Mouse (Mus musculus) midbrain, embryonic 10.5 days (tissue): ENCODE results near the gene Fastk. TPM values are rescaled to one million over a fixed set of nuclear protein-coding genes. Genes with fewer than 3 reads are reported as not detected.
"Not testable (repeated sequence)": the region's sequence is repeated elsewhere in the genome, so short reads cannot be mapped to it uniquely, and the experiment has no call there.

Experiments
- DNase-seq: peaks from one replicate; pipeline ENCODE4 v3.0.0-alpha.2; 2017; ENCODE audit warnings: low spot score
- H3K27ac ChIP-seq: fragments of 300-500 bp; sonication (generic); replicated peaks from 2 replicates; pipeline ENCODE4 v1.5.1; 2016; ENCODE audit warnings: mild to moderate bottlenecking
- H3K27me3 ChIP-seq: fragments of 300-500 bp; sonication (generic); 2 replicates; pipeline ENCODE4 v1.6.1; 2016; ENCODE audit warnings: low read depth, mild to moderate bottlenecking; ENCODE audit not compliant: poor library complexity, severe bottlenecking
- H3K36me3 ChIP-seq: fragments of 300-500 bp; sonication (generic); 2 replicates; pipeline ENCODE4 v1.6.1; 2016; ENCODE audit warnings: mild to moderate bottlenecking, moderate library complexity
- H3K4me1 ChIP-seq: fragments of 300-500 bp; sonication (generic); 2 replicates; pipeline ENCODE4 v1.6.1; 2016
- H3K4me3 ChIP-seq: fragments of 300-500 bp; sonication (generic); 2 replicates; pipeline ENCODE4 v1.5.1; 2016; ENCODE audit warnings: mild to moderate bottlenecking, moderate library complexity
- H3K9me3 ChIP-seq: fragments of 300-500 bp; sonication (generic); replicated peaks from 2 replicates; pipeline ENCODE4 v1.6.1; 2016; ENCODE audit warnings: mild to moderate bottlenecking
- WGBS: fragments of 180-500 bp; shearing (Covaris S2); methylation state at CpG from one replicate; pipeline ENCODE4 v1.1.7; 2016; 5-methylcytosine and 5-hydroxymethylcytosine counted together
- polyA plus RNA-seq: library from polyadenylated mRNA; unstranded; fragments of >200 nt; fragmentation: Nextera tagmentation; extraction: Ambion mirVana; gene quantifications from 2 replicates; pipeline ENCODE4 v1.2.1, GENCODE M21; 2016

Fastk gene
- polyA plus RNA-seq, 1 experiment from 2014 or later: 107 TPM

DNA sequence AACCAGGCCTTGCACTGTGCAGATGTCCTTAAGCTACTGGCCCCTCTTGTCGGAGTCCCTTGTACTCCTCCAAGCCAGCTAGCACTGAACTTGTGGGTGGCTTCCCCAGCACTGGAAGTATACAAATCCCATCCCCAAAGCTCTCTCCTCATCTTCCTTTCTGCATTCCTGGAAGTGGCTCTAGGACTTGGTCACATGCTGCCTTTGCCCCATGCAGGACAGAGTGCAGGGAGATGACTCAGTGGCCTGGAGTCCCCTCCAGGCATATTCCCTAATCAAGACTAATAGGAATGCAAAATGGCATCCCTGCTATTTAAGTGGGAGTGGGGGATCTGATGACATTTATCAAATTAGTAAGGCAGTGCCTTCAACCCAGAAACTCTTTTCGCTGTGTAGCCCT, 33.0 kb downstream of the Fastk start:
- Histone ChIP-seq H3K36me3 (peaks cover 22% of the 10 kb centered on the region), H3K27ac (no peak overlapping the region), H3K4me3 (no peak overlapping the region), H3K27me3 (no peaks in the 10 kb centered on the region), H3K9me3 (no peaks in the 10 kb centered on the region), H3K4me1 (peaks cover 37% of the 10 kb centered on the region)
- no peak for DNase-seq
- 92% methylated on average over 2 of the region's 2 CpGs for WGBS

DNA sequence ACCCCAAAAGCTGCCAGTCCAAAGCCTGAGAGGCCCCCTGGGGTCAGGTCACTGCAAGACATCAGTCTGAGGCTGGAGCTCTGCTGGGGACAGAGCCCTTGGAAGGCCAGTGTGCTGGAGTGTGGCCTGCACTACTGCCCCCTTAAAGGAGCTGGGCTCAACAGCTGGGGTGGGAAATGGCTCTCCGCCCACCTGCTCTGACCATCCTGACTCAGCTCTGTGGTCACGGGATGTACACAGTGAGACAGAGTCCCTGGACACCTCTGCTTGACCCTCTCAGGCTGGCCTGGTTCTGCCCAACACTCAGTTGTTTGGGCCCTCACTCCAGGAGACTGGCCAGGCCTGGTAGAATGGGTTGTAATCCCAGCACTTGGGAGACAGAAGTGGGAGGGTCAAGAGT, 35.6 kb downstream of the Fastk start:
- H3K27me3 ChIP-seq: no peaks in the 10 kb centered on the region
- H3K4me3 ChIP-seq: no peak overlapping the region
- H3K4me1 ChIP-seq: peaks cover 23% of the 10 kb centered on the region
- H3K27ac ChIP-seq: no peak overlapping the region; the same call in 1 of the 2 replicates
- H3K36me3 ChIP-seq: peaks cover 44% of the 10 kb centered on the region
- 82% methylated on average over 2 of the region's 2 CpGs for WGBS
- no peak for DNase-seq
- H3K9me3 ChIP-seq: no peaks in the 10 kb centered on the region

DNA sequence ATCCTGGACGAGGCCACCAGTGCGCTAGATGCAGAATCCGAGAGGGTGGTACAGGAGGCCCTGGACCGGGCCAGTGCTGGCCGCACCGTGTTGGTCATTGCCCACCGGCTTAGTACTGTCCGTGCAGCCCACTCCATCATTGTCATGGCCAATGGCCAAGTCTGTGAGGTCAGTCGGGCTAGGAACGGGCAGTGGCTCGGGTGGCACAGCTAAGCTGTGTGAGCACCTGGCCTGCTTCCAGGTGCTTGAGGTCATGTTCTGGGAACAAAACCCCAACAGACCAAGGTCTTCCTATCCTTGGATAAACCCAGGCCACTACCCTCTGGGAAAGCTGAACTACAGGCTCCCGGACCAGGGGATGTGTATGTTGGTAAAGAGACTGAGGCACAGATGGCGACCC, 36.4 kb downstream of the Fastk start:
- no peaks in the 10 kb centered on the region for H3K27me3 ChIP-seq
- no peaks in the 10 kb centered on the region for H3K9me3 ChIP-seq
- 95% methylated on average over 13 of the region's 13 CpGs for WGBS
- no peak overlapping the region for H3K27ac ChIP-seq
- H3K36me3 ChIP-seq: peaks cover 51% of the 10 kb centered on the region
- H3K4me1 ChIP-seq: peaks cover 18% of the 10 kb centered on the region
- no peak overlapping the region for H3K4me3 ChIP-seq
- DNase-seq: no peak

DNA sequence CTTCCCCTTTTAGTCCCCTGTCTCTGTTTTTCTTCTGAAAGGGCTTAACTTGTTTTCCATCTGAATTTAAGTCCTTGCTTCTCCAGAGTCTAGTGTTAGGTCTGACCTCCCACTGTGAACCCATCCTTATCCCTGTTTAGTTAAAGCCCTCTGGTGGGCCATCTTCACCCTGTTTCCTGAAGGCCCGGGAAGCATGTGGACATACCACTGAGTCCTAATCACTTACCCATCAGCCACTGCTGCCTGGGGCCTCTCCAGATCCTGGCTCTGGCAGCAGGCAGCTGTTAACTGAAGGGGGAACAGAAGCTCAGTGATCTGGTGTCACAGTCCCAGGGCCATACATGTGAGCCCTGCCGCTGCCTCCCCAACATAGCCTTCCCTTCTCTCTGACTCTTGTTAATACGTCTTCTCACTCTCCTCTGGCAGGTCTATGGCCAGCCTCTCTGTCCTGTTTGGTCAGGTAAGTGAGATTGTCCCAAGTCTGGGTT, 39.7 kb downstream of the Fastk start:
- H3K27me3 ChIP-seq: no peaks in the 10 kb centered on the region
- DNase-seq: no peak
- H3K4me3 ChIP-seq: no peak overlapping the region
- H3K36me3 ChIP-seq: peaks cover 84% of the 10 kb centered on the region
- H3K9me3 ChIP-seq: no peaks in the 10 kb centered on the region
- 69% methylated on average over 3 of the region's 3 CpGs for WGBS
- H3K4me1 ChIP-seq: peaks cover 11% of the 10 kb centered on the region
- H3K27ac ChIP-seq: no peak overlapping the region

DNA sequence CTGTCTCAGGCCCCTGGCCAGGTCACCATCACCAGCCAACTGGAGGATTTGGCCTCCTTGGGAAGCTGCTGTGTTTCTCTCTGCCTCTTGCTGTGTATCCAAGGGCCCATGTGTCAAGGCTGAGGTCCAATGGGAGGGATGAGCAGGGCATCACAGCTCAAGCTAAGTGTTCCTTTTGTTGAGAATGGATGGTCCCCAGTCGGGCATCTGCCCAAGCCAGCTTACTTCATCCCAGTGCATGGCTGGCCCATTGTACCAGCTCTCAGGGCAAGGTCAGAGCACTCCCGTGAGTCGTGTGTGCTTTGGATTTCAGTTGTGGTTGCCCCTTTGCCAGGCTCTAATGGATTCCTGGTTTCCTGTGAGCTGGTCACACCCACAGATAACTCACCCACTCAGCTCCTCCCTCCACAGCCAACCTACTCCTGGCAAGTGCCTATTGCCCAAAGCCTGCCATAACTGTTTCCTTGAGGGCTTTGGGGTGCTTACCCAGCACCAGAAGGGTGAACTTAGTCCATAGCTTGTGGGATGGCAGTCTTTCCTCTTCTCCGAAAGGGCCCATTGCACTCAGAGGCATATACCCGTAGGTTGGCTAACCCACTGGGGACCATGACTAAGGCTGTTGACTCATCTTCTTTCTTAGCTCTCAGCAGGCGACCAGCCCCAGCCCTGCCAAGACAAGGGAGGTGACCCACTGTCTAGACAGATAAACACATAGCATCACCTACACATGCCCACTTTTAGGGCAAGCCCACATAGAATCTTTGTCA, 40.3 kb downstream of the Fastk start:
- 88% methylated on average over 6 of the region's 6 CpGs for WGBS
- Histone ChIP-seq H3K4me1 (peaks cover 13% of the 10 kb centered on the region), H3K9me3 (no peaks in the 10 kb centered on the region), H3K36me3 (peaks cover 90% of the 10 kb centered on the region), H3K27me3 (no peaks in the 10 kb centered on the region), H3K4me3 (no peak overlapping the region), H3K27ac (no peak overlapping the region)
- DNase-seq: no peak

DNA sequence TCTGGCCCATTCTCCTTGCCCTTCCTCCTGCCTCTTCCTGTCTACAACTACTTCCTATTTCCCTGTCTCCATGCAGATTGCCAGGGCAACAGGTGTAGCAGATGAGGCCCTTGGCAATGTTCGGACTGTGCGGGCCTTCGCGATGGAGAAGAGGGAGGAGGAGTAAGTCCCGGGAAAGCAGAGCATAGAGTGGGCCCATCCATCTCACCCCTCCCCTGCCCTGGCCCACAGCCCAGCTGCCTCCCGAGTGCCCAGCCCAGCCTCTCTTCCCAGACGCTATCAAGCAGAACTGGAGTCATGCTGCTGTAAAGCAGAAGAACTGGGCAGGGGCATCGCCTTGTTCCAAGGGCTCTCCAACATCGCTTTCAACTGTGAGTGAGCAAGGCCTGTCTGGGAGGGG, 43.1 kb downstream of the Fastk start:
- no peaks in the 10 kb centered on the region for H3K9me3 ChIP-seq
- 0 out of 2 replicates have a peak, but pooled peaks cover 3% of the 10 kb centered on the region for H3K4me1 ChIP-seq
- no peak overlapping the region for H3K27ac ChIP-seq
- H3K36me3 ChIP-seq: peaks cover 68% of the 10 kb centered on the region
- no peaks in the 10 kb centered on the region for H3K27me3 ChIP-seq
- no peak for DNase-seq
- no peak overlapping the region for H3K4me3 ChIP-seq
- WGBS: 92% methylated on average over 9 of the region's 9 CpGs

DNA sequence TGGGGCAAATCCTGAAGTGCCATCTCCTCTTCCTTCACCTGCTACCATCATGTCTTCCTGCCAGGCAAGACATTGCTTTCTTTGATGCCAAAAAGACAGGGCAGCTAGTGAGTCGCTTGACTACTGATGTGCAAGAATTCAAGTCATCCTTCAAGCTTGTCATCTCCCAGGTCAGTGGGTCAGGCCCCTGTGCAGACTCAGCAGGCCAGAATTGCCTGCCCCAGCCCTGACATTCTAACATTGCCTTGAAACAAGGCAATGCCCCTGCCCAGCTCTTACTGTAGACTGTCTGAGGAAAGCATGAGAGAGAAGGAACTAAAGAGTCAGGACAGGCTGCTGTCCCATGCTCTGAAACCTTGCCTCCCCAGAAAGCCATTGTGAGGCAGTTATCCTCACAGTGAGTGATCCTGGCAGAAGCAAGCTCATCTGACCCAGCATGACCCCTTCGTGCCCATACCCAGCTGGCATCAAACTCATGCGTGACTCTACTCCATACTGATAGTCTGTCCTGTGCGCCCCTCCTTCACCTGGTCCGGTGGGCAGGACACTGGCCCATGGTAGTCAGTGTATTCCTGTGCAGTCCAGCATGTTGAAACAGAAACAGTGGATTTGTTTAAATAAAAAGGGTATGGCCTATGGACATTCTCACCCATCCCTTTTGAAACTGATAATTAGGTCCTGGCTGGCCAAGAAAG, 44.0 kb downstream of the Fastk start:
- Histone ChIP-seq H3K4me1 (0 out of 2 replicates have a peak, but pooled peaks cover 3% of the 10 kb centered on the region), H3K27ac (no peak overlapping the region), H3K9me3 (no peaks in the 10 kb centered on the region), H3K36me3 (peaks cover 63% of the 10 kb centered on the region), H3K4me3 (no peak overlapping the region), H3K27me3 (no peaks in the 10 kb centered on the region)
- 93% methylated on average over 5 of the region's 5 CpGs for WGBS
- DNase-seq: no peak

DNA sequence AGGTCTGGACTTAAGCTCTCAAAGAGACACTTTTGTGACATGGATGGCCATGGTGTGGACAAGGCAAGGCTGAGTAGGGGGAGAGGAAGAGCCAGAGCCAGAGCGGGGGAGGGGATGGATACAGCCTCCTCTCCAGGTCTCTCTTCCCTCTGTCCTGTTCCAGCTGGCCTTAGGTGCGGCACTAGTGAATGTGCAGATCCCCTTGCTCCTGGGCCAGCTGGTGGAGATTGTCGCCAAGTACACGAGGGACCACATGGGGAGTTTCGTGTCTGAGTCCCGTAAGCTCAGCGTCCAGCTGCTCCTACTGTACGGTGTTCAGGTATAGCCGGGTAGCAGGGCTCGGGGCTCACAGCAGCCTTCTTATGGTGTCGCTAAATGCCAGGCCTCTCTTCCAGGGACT, 44.7 kb downstream of the Fastk start:
- Histone ChIP-seq H3K27me3 (no peaks in the 10 kb centered on the region), H3K4me1 (0 out of 2 replicates have a peak, but pooled peaks cover 3% of the 10 kb centered on the region), H3K27ac (no peak overlapping the region), H3K9me3 (no peaks in the 10 kb centered on the region), H3K36me3 (peaks cover 58% of the 10 kb centered on the region), H3K4me3 (no peak overlapping the region)
- WGBS: 87% methylated on average over 11 of the region's 11 CpGs
- DNase-seq: no peak

DNA sequence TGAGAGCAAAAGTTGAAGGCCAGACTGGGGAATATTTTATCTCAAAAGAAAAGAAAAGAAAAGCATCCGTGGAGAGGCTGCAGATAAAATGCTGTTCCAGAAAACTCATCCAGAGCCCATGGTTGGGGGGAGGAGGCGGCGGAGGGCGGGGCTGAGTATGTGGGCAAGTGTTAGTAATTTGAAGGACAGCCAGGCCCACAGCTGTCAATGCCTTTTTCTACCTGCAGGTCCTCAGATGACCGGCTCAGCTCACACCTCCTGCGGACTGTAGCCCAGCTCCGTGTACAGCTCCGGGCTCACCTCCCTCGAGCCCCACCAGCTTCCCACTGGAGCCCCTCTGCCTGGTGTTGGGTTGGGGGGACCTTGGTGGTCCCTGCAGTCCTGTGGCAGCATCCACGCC, 45.4 kb downstream of the Fastk start:
- Histone ChIP-seq H3K27me3 (no peaks in the 10 kb centered on the region), H3K9me3 (no peaks in the 10 kb centered on the region), H3K4me1 (peaks cover 7% of the 10 kb centered on the region), H3K27ac (no peak overlapping the region), H3K36me3 (peaks cover 53% of the 10 kb centered on the region), H3K4me3 (no peak overlapping the region)
- 92% methylated on average over 10 of the region's 10 CpGs for WGBS
- no peak for DNase-seq

DNA sequence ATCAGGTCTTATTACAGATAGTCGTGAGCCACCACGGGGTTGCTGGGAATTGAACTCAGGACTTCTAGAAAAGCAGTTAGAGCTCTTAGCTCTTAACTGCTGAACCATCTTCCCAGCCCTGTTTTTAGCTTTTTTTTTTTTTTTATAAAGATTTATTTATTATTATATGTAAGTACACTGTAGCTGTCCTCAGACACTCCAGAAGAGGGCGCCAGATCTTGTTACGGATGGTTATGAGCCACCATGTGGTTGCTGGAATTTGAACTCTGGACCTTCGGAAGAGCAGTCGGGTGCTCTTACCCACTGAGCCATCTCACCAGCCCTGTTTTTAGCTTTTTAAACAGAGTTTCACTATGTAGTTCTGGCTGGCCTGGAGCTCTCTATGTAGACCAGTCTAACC, 48.8 kb downstream of the Fastk start:
- H3K4me3 ChIP-seq, H3K27me3 ChIP-seq, H3K9me3 ChIP-seq, DNase-seq, H3K27ac ChIP-seq: not testable (repeated sequence)
- H3K36me3 ChIP-seq: peaks cover 20% of the 10 kb centered on the region
- 94% methylated on average over 6 of the region's 6 CpGs for WGBS
- H3K4me1 ChIP-seq: peaks cover 21% of the 10 kb centered on the region

DNA sequence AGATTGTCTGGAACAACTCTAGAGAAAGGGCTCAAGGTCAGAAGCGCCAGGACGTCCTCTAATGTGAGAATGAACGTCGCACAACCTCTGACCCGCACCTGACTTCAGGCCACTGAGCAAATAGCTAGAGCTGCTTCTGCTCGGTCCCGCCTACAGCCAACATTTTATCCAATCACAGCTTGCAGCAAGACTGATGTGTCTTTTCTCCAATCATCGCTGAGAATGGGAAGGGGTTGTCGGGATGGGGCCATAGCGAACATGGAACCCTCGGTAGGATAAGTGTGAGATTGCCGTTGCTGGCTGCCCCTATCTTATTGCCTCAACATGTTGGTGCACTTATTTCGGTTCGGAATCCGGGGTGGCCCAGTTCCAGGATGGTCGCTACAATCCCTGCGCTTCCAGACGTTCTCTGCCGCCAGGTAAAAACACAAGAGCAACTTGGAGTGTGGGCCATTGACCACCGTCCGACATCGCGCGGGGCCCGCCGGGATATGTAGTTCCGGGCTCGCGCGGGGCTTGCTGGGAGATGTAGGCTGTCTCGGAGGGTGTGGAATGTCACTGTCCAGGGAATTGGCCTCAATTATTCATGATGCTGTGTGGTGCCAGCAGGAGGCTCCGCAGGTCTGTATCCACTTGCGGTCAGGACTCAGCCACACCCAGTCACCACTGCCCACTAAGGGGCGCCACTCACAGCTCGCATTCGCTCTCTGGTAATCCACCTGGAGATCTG, 50.8 kb downstream of the Fastk start:
- DNase-seq: peak; percentile 95
- 1% methylated on average over 36 of the region's 36 CpGs for WGBS
- no peaks in the 10 kb centered on the region for H3K9me3 ChIP-seq
- H3K36me3 ChIP-seq: peaks cover 4% of the 10 kb centered on the region; the same call in 1 of the 2 replicates
- H3K27ac ChIP-seq: peak overlapping the region; percentile 92
- H3K27me3 ChIP-seq: peaks cover 16% of the 10 kb centered on the region
- H3K4me1 ChIP-seq: peaks cover 24% of the 10 kb centered on the region
- H3K4me3 ChIP-seq: peak overlapping the region; percentile 68

DNA sequence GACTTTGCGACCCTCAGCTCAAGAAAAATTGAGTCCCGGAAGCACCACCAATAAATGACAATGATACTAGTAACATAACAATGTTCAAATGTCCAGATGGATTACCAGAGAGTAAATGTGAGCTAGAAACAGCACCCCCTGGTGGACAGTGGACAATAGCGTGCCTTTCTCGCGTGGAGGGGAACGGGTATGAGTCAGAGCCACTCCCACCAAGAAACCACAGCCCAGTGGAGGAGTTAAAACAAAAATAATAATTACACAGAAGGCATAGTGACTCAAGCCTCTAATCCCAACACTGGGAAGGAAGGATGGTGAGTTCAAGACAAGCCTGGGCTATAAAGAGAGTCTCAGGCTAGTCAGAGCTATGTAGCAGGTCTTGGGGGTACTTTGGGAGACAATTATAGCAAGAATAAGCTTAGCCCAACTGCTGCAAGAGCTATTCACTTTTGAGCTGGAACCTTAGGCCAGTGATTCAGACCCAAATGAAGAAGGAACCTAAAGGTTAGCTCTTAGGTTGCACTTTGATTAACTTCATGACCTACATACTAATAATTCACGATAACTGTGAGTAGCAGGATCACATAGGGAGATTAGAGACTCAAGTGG, 51.6 kb downstream of the Fastk start, which contains the start of gene Abcb8:
TSS of gene Abcb8 (plus strand) at position 272 of the 606 bp plus-strand sequence.
- H3K4me1 ChIP-seq: peaks cover 30% of the 10 kb centered on the region

More for the DNA sequence above, 51.6 kb downstream of the Fastk start, which contains the start of gene Abcb8:
- peak within 1 kb of the TSS; percentile 68 for H3K4me3 ChIP-seq
- peak within 1 kb of the TSS; percentile 92 for H3K27ac ChIP-seq
- H3K27me3 ChIP-seq: peaks cover 25% of the 10 kb centered on the region
- 20% methylated on average over 7 of the region's 7 CpGs for WGBS
- peak; percentile 81 for DNase-seq
- no peaks in the 10 kb centered on the region for H3K9me3 ChIP-seq
- H3K36me3 ChIP-seq: peaks cover 4% of the 10 kb centered on the region; the same call in 1 of the 2 replicates
